Mouse (Mus musculus) ES-E14 (cell line): ENCODE data around the gene Syt9. TPM values are rescaled to one million over a fixed set of nuclear protein-coding genes. Genes with fewer than 3 reads are reported as not detected.
A peak's percentile ranks its signal among the peaks of the same experiment; 100 is the strongest.

Experiments
- DNase-seq: peaks from one replicate; pipeline ENCODE4 v3.0.0-alpha.2; 2013; ENCODE audit warnings: low read depth, low spot score
- H3K27ac ChIP-seq: 2 replicates; pipeline ENCODE4 v1.5.1; 2012; ENCODE audit warnings: low read depth, mild to moderate bottlenecking, low read length, moderate library complexity, mixed read lengths; ENCODE audit not compliant: poor library complexity, insufficient read depth, severe bottlenecking
- H3K36me3 ChIP-seq: 2 replicates; pipeline ENCODE4 v1.6.1; 2012; ENCODE audit warnings: mild to moderate bottlenecking, low read length, moderate library complexity, mixed read lengths; ENCODE audit not compliant: control insufficient read depth, poor library complexity, insufficient read depth, severe bottlenecking
- H3K4me1 ChIP-seq, 2 experiments: fragments of 150-350 bp in 1 of 2; sonication (generic) in 1 of 2; 2 replicates each; pipeline ENCODE4 v1.6.1; 2012; ENCODE audit warnings: low read length in 2 of 2, mild to moderate bottlenecking in 1 of 2, mixed read lengths in 1 of 2; ENCODE audit not compliant: control insufficient read depth in 2 of 2, insufficient read depth in 2 of 2, poor library complexity in 1 of 2
- H3K4me3 ChIP-seq, 2 experiments: fragments of 150-350 bp in 1 of 2; sonication (generic) in 1 of 2; 2 replicates each; pipeline ENCODE4 v1.5.1; 2012; ENCODE audit warnings: low read length in 2 of 2, low read depth in 1 of 2, mild to moderate bottlenecking in 1 of 2, mixed read lengths in 1 of 2; ENCODE audit not compliant: insufficient read depth in 1 of 2, poor library complexity in 1 of 2, severe bottlenecking in 1 of 2
- H3K9ac ChIP-seq: 2 replicates; pipeline ENCODE4 v1.6.1; 2012; ENCODE audit warnings: low read depth, mild to moderate bottlenecking, low read length, mixed read lengths; ENCODE audit not compliant: poor library complexity, insufficient read depth, severe bottlenecking
- H3K9me3 ChIP-seq: fragments of 150-350 bp; sonication (generic); 2 replicates; pipeline ENCODE4 v1.6.1; 2012; ENCODE audit warnings: low read depth, mild to moderate bottlenecking, low read length; ENCODE audit not compliant: control insufficient read depth, insufficient read depth
- CHD2 ChIP-seq: IDR thresholded peaks from 2 replicates; pipeline ENCODE4 v1.6.1; 2014; ENCODE audit warnings: mild to moderate bottlenecking, low read depth, low read length, inconsistent platforms
- HCFC1 ChIP-seq: IDR thresholded peaks from 2 replicates; pipeline ENCODE4 v1.6.1; 2012; ENCODE audit warnings: low read length, inconsistent platforms, borderline replicate concordance; ENCODE audit not compliant: insufficient read depth
- MAFK ChIP-seq: IDR thresholded peaks from 2 replicates; pipeline ENCODE4 v1.6.1; 2014; ENCODE audit warnings: mild to moderate bottlenecking, low read depth, low read length, inconsistent platforms; ENCODE audit not compliant: insufficient read depth
- ZC3H11A ChIP-seq: IDR thresholded peaks from 2 replicates; pipeline ENCODE4 v1.6.1; 2012; ENCODE audit warnings: low read depth, mild to moderate bottlenecking, inconsistent platforms, low read length, borderline replicate concordance
- ZNF384 ChIP-seq: IDR thresholded peaks from 2 replicates; pipeline ENCODE4 v1.6.1; 2012; ENCODE audit warnings: low read depth, low read length, inconsistent platforms
- in situ Hi-C, 2 experiments: fragments of 600-800 bp; cut with MboI; formaldehyde crosslinking; loops; one replicate each; pipeline ENCODE4 v1.15.1; 2025; ENCODE audit warnings: low sequenced_read_pairs in 2 of 2, inconsistent platforms in 1 of 2; ENCODE audit not compliant: unreplicated experiment in 2 of 2
- total RNA-seq: library from RNA; depleted of rRNA; stranded (reverse); fragments of 300-350 nt; gene quantifications from 2 replicates; pipeline ENCODE4 v1.2.3, GENCODE M21; 2012

Gene Syt9
- total RNA-seq, 1 experiment: 8.4 TPM

DNA sequence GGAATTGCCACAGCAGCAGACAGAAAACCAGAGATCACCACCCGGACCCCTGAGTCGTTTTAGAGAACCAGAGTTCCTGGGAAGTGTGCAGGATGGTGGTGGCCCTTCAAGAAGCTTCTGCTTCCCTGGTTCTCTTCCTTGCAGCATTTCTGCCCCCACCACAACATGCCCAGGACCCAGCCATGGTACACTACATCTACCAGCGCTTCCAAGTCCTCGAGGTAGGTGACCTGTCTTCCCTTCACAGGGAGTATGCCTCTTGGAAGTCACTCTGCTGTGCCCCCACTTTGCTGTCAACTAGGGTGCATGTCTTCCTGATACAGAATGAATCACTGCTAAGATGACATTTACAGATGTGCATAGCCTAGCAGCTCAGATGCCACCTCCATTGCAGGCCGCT is 197.1 kb downstream of the Syt9 start:
- Histone ChIP-seq H3K4me1 (no peaks in the 10 kb centered on the region), H3K9ac (no peak overlapping the region), H3K9me3 (no peaks in the 10 kb centered on the region), H3K4me3 (no peak overlapping the region), H3K27ac (no peak overlapping the region), H3K36me3 (no peaks in the 10 kb centered on the region)
- no peak for TF ChIP-seq ZNF384
- no peak for TF ChIP-seq HCFC1
- no peak for TF ChIP-seq CHD2
- TF ChIP-seq ZC3H11A: no peak
- TF ChIP-seq MAFK: no peak
- no peak for DNase-seq
- in situ Hi-C loops: loop anchor here in 1 of 2 experiments (25.0 kb wide), 1 partner anchor 355 kb away; the partner anchor contains the start of gene Rbmxl2

GRCm38 (mm10) chr7:107568971-107569370 is 198.4 kb downstream of the Syt9 start:
- H3K36me3 ChIP-seq: no peaks in the 10 kb centered on the region
- H3K9me3 ChIP-seq: no peaks in the 10 kb centered on the region
- H3K9ac ChIP-seq: no peak overlapping the region
- no peak for TF ChIP-seq HCFC1
- TF ChIP-seq ZC3H11A: no peak
- TF ChIP-seq ZNF384: no peak
- TF ChIP-seq MAFK: no peak
- TF ChIP-seq CHD2: no peak
- in situ Hi-C loops: loop anchor here in 1 of 2 experiments (25.0 kb wide), 1 partner anchor 357 kb away; the partner anchor contains the start of gene Rbmxl2
- no peak overlapping the region for H3K4me3 ChIP-seq
- no peak overlapping the region for H3K27ac ChIP-seq
- H3K4me1 ChIP-seq: no peaks in the 10 kb centered on the region
- DNase-seq: no peak

GRCm38 (mm10) chr7:107573856-107574255 is 203.3 kb downstream of the Syt9 start:
- in situ Hi-C loops: loop anchor here in 1 of 2 experiments (25.0 kb wide), 1 partner anchor 362 kb away; the partner anchor contains the start of gene Rbmxl2
- Histone ChIP-seq H3K36me3 (no peaks in the 10 kb centered on the region), H3K27ac (no peak overlapping the region), H3K4me3 (no peak overlapping the region), H3K4me1 (no peaks in the 10 kb centered on the region), H3K9me3 (no peaks in the 10 kb centered on the region), H3K9ac (no peak overlapping the region)
- TF ChIP-seq ZC3H11A: 0 out of 2 replicates have a peak, but pooled peaks have one; percentile 18
- TF ChIP-seq ZNF384: no peak
- no peak for DNase-seq

DNA sequence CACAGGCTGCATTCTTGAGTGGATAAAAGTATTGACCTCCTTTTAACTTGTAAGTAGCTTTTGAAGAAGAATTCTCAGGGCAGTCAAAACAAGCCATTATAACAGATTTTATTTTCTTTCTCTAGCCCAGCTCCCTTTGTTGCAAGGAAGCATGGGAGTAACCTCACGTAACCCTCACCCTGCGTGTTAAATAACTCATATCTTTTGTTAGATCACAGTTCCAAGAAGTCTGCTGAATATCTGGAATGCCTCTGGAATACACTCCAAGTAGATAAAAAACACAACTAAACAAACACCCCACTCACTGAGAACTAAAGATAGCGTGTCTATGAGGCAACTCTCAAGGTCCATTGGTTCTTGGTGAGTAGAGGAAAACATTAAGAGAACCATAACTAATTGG is 203.7 kb downstream of the Syt9 start:
- no peak for DNase-seq
- H3K4me1 ChIP-seq: no peaks in the 10 kb centered on the region
- TF ChIP-seq MAFK: no peak
- no peak for TF ChIP-seq ZNF384
- no peak for TF ChIP-seq CHD2
- no peak for TF ChIP-seq HCFC1
- TF ChIP-seq ZC3H11A: no peak
- H3K9ac ChIP-seq: no peak overlapping the region
- H3K36me3 ChIP-seq: no peaks in the 10 kb centered on the region
- in situ Hi-C loops: loop anchor here in 1 of 2 experiments (25.0 kb wide), 1 partner anchor 362 kb away; the partner anchor contains the start of gene Rbmxl2
- H3K27ac ChIP-seq: no peak overlapping the region
- H3K9me3 ChIP-seq: no peaks in the 10 kb centered on the region
- H3K4me3 ChIP-seq: no peak overlapping the region

DNA sequence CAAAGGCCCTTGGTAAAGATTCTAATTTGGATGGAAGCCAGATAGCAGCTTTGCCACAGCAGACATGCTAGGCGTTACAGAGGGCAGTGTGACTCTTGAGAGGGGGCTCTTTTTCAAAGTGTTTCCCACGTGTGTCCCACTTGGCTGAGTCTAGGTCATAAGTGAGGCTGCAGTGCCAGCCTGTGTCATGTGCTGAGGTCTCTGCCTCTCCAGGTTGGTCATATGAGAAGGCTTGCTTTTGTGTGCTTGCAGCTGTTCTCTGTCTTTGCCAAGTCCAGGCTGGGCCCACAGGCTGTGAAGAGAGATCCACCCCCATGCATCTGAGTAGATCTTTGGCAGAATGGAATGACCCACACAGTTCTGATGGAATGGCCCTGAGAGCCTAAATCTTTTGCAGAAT is 222.1 kb downstream of the Syt9 start:
- TF ChIP-seq HCFC1: no peak
- TF ChIP-seq MAFK: no peak
- TF ChIP-seq CHD2: no peak
- no peak for TF ChIP-seq ZC3H11A
- no peak for TF ChIP-seq ZNF384
- Histone ChIP-seq H3K27ac (no peak overlapping the region), H3K9me3 (no peaks in the 10 kb centered on the region), H3K9ac (no peak overlapping the region), H3K36me3 (no peaks in the 10 kb centered on the region), H3K4me3 (no peak overlapping the region), H3K4me1 (peaks cover 4% of the 10 kb centered on the region in 2 experiments; a peak in 2 of 4 replicates)
- in situ Hi-C loops: no loop called here
- DNase-seq: no peak
